Mouse (Mus musculus): ENCODE results near the gene Nmt1. TPM values are rescaled to one million over a fixed set of nuclear protein-coding genes. Genes with fewer than 3 reads are reported as not detected.
A peak's percentile ranks its signal among the peaks of the same experiment; 100 is the strongest.

The Nmt1 gene
- polyA plus RNA-seq, 1 experiment from 2014 or later = 50.5 TPM

DNA sequence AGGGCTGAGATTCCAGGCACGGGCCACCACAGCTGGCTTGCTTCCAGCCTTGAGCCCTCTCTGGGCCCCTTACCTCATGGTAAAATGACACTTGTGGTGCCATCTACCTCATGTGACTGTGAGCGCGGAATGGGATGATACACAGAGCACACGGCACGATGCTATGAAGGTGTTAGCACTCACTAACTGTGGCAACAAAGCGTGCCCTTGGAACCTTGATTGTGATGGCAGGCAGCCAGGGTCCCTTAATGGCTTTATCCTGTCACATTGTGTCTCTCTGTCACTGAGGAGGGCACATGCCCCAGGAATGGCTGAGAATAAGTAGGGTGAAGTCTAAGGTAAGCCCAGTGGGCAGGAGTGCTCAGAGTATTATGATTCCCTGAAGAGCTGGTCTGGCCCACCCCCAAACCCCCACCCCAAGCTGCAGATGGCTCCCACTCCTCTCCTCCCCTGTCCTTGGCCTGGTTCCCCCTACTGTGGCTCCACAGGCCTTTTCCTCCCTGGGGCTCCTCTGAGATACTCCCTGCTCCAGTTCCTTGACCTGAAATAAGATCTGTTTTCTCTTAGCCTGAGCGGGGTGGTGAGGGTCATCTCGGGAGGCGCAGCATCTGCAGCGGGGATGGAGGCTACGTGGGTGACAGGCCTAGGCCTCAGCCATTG, 70.7 kb downstream of the Nmt1 start:
- ATAC-seq (no peak), DNase-seq (ENCODE audit: low spot score) (no peak)
- Histone ChIP-seq H3K36me3 (ENCODE audit: insufficient read depth, low read length) (no peaks in the 10 kb centered on the region), H3K4me2 (replicated peaks; ENCODE audit: low read depth, low read length) (no peak overlapping the region), H3K4me3 (ENCODE audit: low read depth, low read length) (no peak overlapping the region), H3K4me1 (ENCODE audit: insufficient read depth, low read depth, low read length) (peaks cover 10% of the 10 kb centered on the region), H3K27me3 (replicated peaks; ENCODE audit: insufficient read depth, low read length) (no peaks in the 10 kb centered on the region), H3K9ac (replicated peaks; ENCODE audit: low read depth) (no peak overlapping the region), H3K9me3 (ENCODE audit: low read length) (no peaks in the 10 kb centered on the region), H3K27ac (ENCODE audit: low read length) (no peak overlapping the region)
- TF ChIP-seq CTCF (IDR thresholded peaks at IDR 0.05) (no peak), EP300 (IDR thresholded peaks at IDR 0.05) (no peak)
- WGBS = 74% methylated on average over 11 of the region's 11 CpGs

- Histone ChIP-seq H3K36me3 (ENCODE audit: insufficient read depth, low read length) (no peaks in the 10 kb centered on the region), H3K27ac (ENCODE audit: low read length) (no peak overlapping the region), H3K4me3 (ENCODE audit: low read depth, low read length) (no peak overlapping the region), H3K4me1 (ENCODE audit: insufficient read depth, low read depth, low read length) (peaks cover 10% of the 10 kb centered on the region), H3K27me3 (replicated peaks; ENCODE audit: insufficient read depth, low read length) (no peaks in the 10 kb centered on the region), H3K4me2 (replicated peaks; ENCODE audit: low read depth, low read length) (no peak overlapping the region), H3K9me3 (ENCODE audit: low read length) (no peaks in the 10 kb centered on the region), H3K9ac (replicated peaks; ENCODE audit: low read depth) (no peak overlapping the region)
- no peak for ATAC-seq
- DNase-seq (ENCODE audit: low spot score) = no peak
- 65% methylated on average over 12 of the region's 12 CpGs for WGBS
- no peak for TF ChIP-seq EP300 (IDR thresholded peaks at IDR 0.05)
- no peak for TF ChIP-seq CTCF (IDR thresholded peaks at IDR 0.05)
Measured at GRCm38 (mm10) chr11:103099352-103099940, 71.5 kb downstream of the Nmt1 start.

GRCm38 (mm10) chr11:103100361-103100760, 72.4 kb downstream of the Nmt1 start:
- DNase-seq (ENCODE audit: low spot score) (no peak), ATAC-seq (no peak)
- Histone ChIP-seq H3K9ac (replicated peaks; ENCODE audit: low read depth) (no peak overlapping the region), H3K9me3 (ENCODE audit: low read length) (no peaks in the 10 kb centered on the region), H3K27me3 (replicated peaks; ENCODE audit: insufficient read depth, low read length) (no peaks in the 10 kb centered on the region), H3K27ac (ENCODE audit: low read length) (no peak overlapping the region), H3K4me1 (ENCODE audit: insufficient read depth, low read depth, low read length) (peaks cover 10% of the 10 kb centered on the region), H3K4me2 (replicated peaks; ENCODE audit: low read depth, low read length) (no peak overlapping the region), H3K4me3 (ENCODE audit: low read depth, low read length) (no peak overlapping the region), H3K36me3 (ENCODE audit: insufficient read depth, low read length) (0 out of 2 replicates have a peak, but pooled peaks cover under 1% of the 10 kb centered on the region)
- 48% methylated on average over 8 of the region's 8 CpGs for WGBS
- TF ChIP-seq CTCF (IDR thresholded peaks at IDR 0.05) = no peak
- no peak for TF ChIP-seq EP300 (IDR thresholded peaks at IDR 0.05)

DNA sequence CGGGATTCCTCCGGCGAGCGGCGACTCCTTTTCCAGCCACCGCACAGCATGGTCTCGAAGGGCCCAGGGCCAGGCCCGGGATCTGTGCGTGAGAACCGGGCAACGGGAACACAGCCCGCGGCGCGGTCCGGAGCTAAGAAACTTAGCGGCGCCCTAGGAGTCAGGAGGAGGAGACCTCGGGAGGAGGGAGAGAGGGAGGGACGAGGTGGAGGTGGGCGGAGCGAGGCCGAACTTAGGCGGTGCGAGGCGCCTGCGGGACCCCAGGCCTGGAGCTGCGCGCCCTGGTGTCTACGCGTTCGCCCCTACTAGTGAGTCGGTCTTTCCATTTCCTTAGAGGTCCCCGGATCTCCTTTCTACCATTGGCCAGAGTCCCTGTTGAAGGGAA, 73.5 kb downstream of the Nmt1 start, which contains the start of the genes Plcd3 and Acbd4:
TSS of gene Plcd3 (minus strand) at position 178 of the 385 bp plus-strand sequence.
TSS of gene Acbd4 (plus strand) at position 202 of the 385 bp plus-strand sequence.
- H3K27ac ChIP-seq (ENCODE audit: low read length) = peak within 1 kb of the TSS; percentile 16
- TF ChIP-seq EP300 (IDR thresholded peaks at IDR 0.05) = no peak
- TF ChIP-seq CTCF (IDR thresholded peaks at IDR 0.05) = peak; percentile 17; the same call in 1 of the 2 replicates
- no peaks in the 10 kb centered on the region for H3K27me3 ChIP-seq (replicated peaks; ENCODE audit: insufficient read depth, low read length)
- H3K4me3 ChIP-seq (ENCODE audit: low read depth, low read length) = peak within 1 kb of the TSS; percentile 49
- peaks cover 10% of the 10 kb centered on the region for H3K4me1 ChIP-seq (ENCODE audit: insufficient read depth, low read depth, low read length)
- WGBS = under 1% methylated on average over 32 of the region's 34 CpGs
- H3K9me3 ChIP-seq (ENCODE audit: low read length) = no peaks in the 10 kb centered on the region
- H3K4me2 ChIP-seq (replicated peaks; ENCODE audit: low read depth, low read length) = peak within 1 kb of the TSS; percentile 67
- DNase-seq (ENCODE audit: low spot score) (peak; percentile 92), ATAC-seq (peak; percentile 53)
- H3K36me3 ChIP-seq (ENCODE audit: insufficient read depth, low read length) = 0 out of 2 replicates have a peak, but pooled peaks cover 4% of the 10 kb centered on the region
- H3K9ac ChIP-seq (replicated peaks; ENCODE audit: low read depth) = peak within 1 kb of the TSS; percentile 20

GRCm38 (mm10) chr11:103101866-103102501, 74.0 kb downstream of the Nmt1 start:
- peak overlapping the region; percentile 16 for H3K27ac ChIP-seq (ENCODE audit: low read length)
- peaks cover 10% of the 10 kb centered on the region for H3K4me1 ChIP-seq (ENCODE audit: insufficient read depth, low read depth, low read length)

More at GRCm38 (mm10) chr11:103101866-103102501, 74.0 kb downstream of the Nmt1 start:
- TF ChIP-seq CTCF (IDR thresholded peaks at IDR 0.05) = no peak
- TF ChIP-seq EP300 (IDR thresholded peaks at IDR 0.05) = no peak
- Histone ChIP-seq H3K36me3 (ENCODE audit: insufficient read depth, low read length) (0 out of 2 replicates have a peak, but pooled peaks cover 4% of the 10 kb centered on the region), H3K9me3 (ENCODE audit: low read length) (no peaks in the 10 kb centered on the region), H3K4me2 (replicated peaks; ENCODE audit: low read depth, low read length) (peak overlapping the region; percentile 67), H3K9ac (replicated peaks; ENCODE audit: low read depth) (peak overlapping the region; percentile 20), H3K4me3 (ENCODE audit: low read depth, low read length) (peak overlapping the region; percentile 49), H3K27me3 (replicated peaks; ENCODE audit: insufficient read depth, low read length) (no peaks in the 10 kb centered on the region)
- WGBS = 2% methylated on average over 30 of the region's 30 CpGs
- ATAC-seq (peak; percentile 42), DNase-seq (ENCODE audit: low spot score) (peak; percentile 79)
